Mouse (Mus musculus) limb, embryonic 15.5 days (tissue): ENCODE results near the gene Pola1. TPM values are rescaled to one million over a fixed set of nuclear protein-coding genes. Genes with fewer than 3 reads are reported as not detected.

Experiments
- ATAC-seq: fragments of 200-750 bp; cut with Nextera tagmentation; 2 replicates; pipeline ENCODE4 v1.8.0; 2017; ENCODE audit warnings: low read depth, moderate TSS enrichment; ENCODE audit not compliant: insufficient number of reproducible peaks, low FRiP score, low TSS enrichment
- H3K27ac ChIP-seq: fragments of 300-500 bp; sonication (generic); 2 replicates; pipeline ENCODE4 v1.5.1; 2015; ENCODE audit warnings: moderate library complexity, mild to moderate bottlenecking, inconsistent platforms
- H3K27me3 ChIP-seq: fragments of 300-500 bp; sonication (generic); 2 replicates; pipeline ENCODE4 v1.6.1; 2015; ENCODE audit warnings: inconsistent platforms
- H3K36me3 ChIP-seq: fragments of 300-500 bp; sonication (generic); 2 replicates; pipeline ENCODE4 v1.6.1; 2015; ENCODE audit warnings: inconsistent platforms
- H3K4me1 ChIP-seq: fragments of 300-500 bp; sonication (generic); 2 replicates; pipeline ENCODE4 v1.6.1; 2015; ENCODE audit warnings: inconsistent platforms
- H3K4me2 ChIP-seq: fragments of 300-500 bp; sonication (generic); 2 replicates; pipeline ENCODE4 v1.6.1; 2015; ENCODE audit warnings: mild to moderate bottlenecking, inconsistent platforms
- H3K4me3 ChIP-seq: fragments of 300-500 bp; sonication (generic); 2 replicates; pipeline ENCODE4 v1.5.1; 2015; ENCODE audit warnings: mild to moderate bottlenecking, inconsistent platforms
- H3K9ac ChIP-seq: fragments of 300-500 bp; sonication (generic); 2 replicates; pipeline ENCODE4 v1.6.1; 2015; ENCODE audit warnings: inconsistent platforms
- H3K9me3 ChIP-seq: fragments of 300-500 bp; sonication (generic); 2 replicates; pipeline ENCODE4 v1.6.1; 2016; ENCODE audit warnings: inconsistent platforms
- WGBS: fragments of 180-500 bp; shearing (Covaris S2); methylation state at CpG from one replicate; pipeline ENCODE4 v1.1.7; 2015; 5-methylcytosine and 5-hydroxymethylcytosine counted together
- polyA plus RNA-seq: library from polyadenylated mRNA; unstranded; fragments of >200 nt; fragmentation: Nextera tagmentation; extraction: Ambion mirVana; gene quantifications from 2 replicates; pipeline ENCODE4 v1.2.1, GENCODE M21; 2015

The Pola1 gene
- polyA plus RNA-seq, 1 experiment from 2014 or later: 16.8 TPM

DNA sequence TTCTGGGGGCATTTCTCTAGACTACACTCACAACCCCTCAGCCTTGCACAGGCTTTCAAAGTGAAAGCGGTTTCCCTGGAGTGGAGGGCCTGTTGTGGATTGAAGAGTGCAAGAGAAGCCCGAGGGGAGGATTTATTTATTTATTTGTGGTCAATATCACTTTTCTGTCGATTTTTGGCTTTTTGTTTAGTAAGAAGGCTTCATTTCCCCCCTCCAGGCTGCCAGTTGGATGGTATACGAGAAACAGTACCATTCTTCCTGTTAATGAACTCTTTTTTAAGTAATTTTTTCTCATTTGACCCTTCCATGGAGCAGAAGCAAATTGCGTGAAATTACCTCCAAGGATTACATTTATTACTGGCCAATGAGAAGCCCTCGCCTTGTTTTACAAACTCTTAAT lies 332.2 kb downstream of the Pola1 start:
- Histone ChIP-seq H3K27me3 (peaks cover 83% of the 10 kb centered on the region), H3K27ac (no peak overlapping the region), H3K36me3 (no peaks in the 10 kb centered on the region), H3K4me2 (no peak overlapping the region), H3K9ac (no peak overlapping the region), H3K9me3 (no peaks in the 10 kb centered on the region), H3K4me1 (peaks cover 12% of the 10 kb centered on the region), H3K4me3 (no peak overlapping the region)
- ATAC-seq: no peak
- 20% methylated on average over 6 of the region's 6 CpGs for WGBS

DNA sequence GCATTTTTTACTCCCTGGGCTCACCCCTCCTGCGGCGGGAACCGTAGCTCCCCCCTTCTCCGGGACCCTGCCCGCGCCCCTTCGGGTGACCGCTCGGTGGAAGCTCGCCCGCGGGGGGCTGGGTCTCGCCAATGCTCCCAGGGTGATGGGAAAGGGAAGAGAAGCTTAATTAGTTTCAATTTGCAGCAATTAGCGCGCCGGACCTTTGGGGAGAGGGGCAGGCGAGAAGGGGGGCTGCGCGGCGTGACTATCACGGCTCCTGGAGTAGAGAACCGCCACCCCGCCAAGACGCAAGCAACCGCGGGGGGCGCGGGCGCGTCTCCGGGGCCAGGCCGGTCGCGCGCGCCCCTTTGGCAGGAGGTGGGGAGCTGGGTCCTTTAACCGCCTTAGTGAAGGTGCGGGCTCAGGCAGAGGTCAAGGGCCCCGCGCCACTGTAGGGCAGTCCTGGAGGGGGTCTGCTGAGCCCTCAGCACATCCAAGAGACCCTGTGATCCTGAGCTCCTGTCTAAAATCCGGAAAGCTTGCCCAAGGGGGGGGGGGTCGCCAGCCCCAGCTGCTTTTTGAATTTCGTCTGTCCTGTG lies 332.8 kb downstream of the Pola1 start:
- WGBS: 20% methylated on average over 42 of the region's 43 CpGs
- H3K4me3 ChIP-seq: peak overlapping the region; percentile 30
- peaks cover 14% of the 10 kb centered on the region for H3K4me1 ChIP-seq
- peaks cover 90% of the 10 kb centered on the region for H3K27me3 ChIP-seq
- ATAC-seq: no peak
- H3K9ac ChIP-seq: no peak overlapping the region
- H3K36me3 ChIP-seq: no peaks in the 10 kb centered on the region
- no peak overlapping the region for H3K27ac ChIP-seq
- H3K9me3 ChIP-seq: no peaks in the 10 kb centered on the region
- H3K4me2 ChIP-seq: peak overlapping the region; percentile 46

DNA sequence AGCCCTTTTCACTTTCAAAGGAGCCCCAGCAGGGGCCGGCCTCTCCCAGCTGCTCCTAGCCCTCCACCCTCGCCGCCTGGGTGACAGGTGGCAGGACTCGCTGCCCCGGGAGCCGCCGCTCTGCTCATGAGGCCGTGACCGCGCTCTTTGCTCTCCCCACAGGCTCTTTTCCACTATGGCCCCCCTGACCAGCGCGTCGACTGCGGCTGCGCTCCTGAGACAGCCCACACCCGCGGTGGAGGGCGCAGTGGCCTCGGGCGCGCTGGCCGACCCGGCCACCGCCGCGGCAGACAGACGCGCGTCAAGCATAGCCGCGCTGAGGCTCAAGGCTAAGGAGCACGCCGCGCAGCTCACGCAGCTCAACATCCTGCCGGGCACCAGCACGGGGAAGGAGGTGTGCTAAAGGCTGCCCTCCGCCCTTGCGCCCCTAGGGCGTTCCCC lies 334.9 kb downstream of the Pola1 start:
- no peak overlapping the region for H3K9ac ChIP-seq
- H3K4me3 ChIP-seq: peak overlapping the region; percentile 27
- peak overlapping the region; percentile 41 for H3K4me2 ChIP-seq
- no peak overlapping the region for H3K27ac ChIP-seq
- peaks cover 92% of the 10 kb centered on the region for H3K27me3 ChIP-seq
- 16% methylated on average over 40 of the region's 40 CpGs for WGBS
- H3K4me1 ChIP-seq: peaks cover 14% of the 10 kb centered on the region
- H3K36me3 ChIP-seq: no peaks in the 10 kb centered on the region
- no peaks in the 10 kb centered on the region for H3K9me3 ChIP-seq
- ATAC-seq: 0 out of 2 replicates have a peak, but pooled peaks have one; percentile 24

DNA sequence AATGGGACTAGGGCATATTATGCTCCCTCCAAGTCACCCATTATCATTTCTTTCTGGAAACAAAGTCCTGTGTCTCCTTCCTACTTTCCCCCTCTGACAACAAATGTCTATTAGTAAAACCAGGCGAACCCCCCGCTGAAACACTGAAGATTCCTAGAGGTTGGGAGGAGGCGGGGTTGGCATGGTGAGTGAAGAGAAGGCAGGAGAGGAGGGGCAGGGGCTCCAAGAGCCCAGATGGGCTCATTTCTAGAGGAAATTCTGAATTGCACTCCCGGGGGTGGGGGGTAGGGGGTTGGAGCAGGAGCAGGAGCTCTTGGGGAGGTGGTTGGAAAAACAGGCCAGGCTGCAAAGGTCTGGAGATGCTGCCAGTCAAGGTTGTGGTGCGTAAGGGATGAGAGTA lies 336.1 kb downstream of the Pola1 start:
- Histone ChIP-seq H3K9ac (no peak overlapping the region), H3K9me3 (no peaks in the 10 kb centered on the region), H3K27ac (no peak overlapping the region), H3K27me3 (peaks cover 92% of the 10 kb centered on the region), H3K4me3 (no peak overlapping the region), H3K4me1 (peaks cover 14% of the 10 kb centered on the region), H3K4me2 (no peak overlapping the region), H3K36me3 (no peaks in the 10 kb centered on the region)
- no peak for ATAC-seq
- 23% methylated on average over 5 of the region's 5 CpGs for WGBS

DNA sequence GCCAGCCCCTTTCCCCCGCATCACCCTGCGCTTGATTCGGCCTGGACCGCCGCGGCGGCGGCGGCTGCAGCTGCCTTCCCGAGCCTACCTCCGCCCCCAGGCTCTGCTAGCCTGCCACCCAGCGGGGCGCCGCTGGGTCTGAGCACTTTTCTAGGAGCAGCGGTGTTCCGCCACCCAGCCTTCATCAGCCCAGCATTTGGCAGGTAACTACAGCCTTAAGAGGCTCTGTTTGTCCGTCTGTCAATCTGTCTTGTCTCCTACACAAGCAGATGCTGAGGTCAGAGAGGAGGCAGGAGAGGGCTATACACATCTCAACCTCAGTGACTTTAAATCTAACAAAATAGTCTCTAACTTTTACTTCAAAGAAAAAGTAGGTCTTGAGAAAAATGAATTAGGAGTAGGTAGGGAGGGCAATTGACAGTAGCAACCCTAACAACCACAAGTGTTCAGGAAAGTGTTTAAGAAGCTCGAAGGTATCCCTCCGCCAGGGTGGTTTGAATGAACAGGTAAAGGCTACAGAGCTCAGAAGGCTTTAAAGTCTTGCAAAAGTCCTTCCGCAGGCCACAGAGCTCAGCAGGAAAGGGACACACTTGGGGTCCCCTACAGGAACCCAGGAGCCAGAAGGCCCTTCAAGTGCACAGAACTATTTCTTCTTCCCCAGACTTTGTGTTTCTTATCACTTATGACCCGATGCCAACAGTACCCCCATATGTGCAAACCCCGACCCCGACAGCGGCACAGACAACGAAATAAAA lies 337.0 kb downstream of the Pola1 start:
- no peak overlapping the region for H3K27ac ChIP-seq
- H3K4me3 ChIP-seq: no peak overlapping the region
- H3K27me3 ChIP-seq: peaks cover 91% of the 10 kb centered on the region
- ATAC-seq: no peak
- H3K9ac ChIP-seq: no peak overlapping the region
- no peaks in the 10 kb centered on the region for H3K36me3 ChIP-seq
- 19% methylated on average over 25 of the region's 25 CpGs for WGBS
- H3K9me3 ChIP-seq: no peaks in the 10 kb centered on the region
- H3K4me1 ChIP-seq: peaks cover 14% of the 10 kb centered on the region
- H3K4me2 ChIP-seq: no peak overlapping the region

DNA sequence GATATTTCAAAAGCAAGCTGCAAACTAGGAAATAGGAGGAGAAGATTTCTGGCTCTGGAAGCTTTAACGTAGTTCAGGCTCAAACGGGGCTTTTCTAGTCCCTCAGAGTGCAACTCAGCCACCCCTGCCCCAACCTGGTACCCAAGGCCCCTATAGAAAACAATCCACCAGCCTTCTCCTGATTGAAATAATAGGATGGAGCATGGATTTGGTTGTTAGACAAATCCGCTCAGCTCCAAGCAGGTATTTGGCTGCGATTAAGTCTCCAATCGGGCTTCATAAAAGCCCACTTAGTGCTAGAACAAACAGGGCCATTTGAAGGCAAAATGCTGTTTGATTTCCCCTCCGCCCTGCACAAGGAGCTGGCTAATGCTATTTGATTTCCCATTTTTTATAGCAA lies 339.9 kb downstream of the Pola1 start:
- no peak overlapping the region for H3K27ac ChIP-seq
- H3K9ac ChIP-seq: no peak overlapping the region
- H3K36me3 ChIP-seq: no peaks in the 10 kb centered on the region
- no peaks in the 10 kb centered on the region for H3K9me3 ChIP-seq
- peaks cover 17% of the 10 kb centered on the region for H3K4me1 ChIP-seq
- no peak for ATAC-seq
- H3K27me3 ChIP-seq: peaks cover 89% of the 10 kb centered on the region
- 27% methylated on average over 6 of the region's 6 CpGs for WGBS
- H3K4me3 ChIP-seq: no peak overlapping the region
- no peak overlapping the region for H3K4me2 ChIP-seq

DNA sequence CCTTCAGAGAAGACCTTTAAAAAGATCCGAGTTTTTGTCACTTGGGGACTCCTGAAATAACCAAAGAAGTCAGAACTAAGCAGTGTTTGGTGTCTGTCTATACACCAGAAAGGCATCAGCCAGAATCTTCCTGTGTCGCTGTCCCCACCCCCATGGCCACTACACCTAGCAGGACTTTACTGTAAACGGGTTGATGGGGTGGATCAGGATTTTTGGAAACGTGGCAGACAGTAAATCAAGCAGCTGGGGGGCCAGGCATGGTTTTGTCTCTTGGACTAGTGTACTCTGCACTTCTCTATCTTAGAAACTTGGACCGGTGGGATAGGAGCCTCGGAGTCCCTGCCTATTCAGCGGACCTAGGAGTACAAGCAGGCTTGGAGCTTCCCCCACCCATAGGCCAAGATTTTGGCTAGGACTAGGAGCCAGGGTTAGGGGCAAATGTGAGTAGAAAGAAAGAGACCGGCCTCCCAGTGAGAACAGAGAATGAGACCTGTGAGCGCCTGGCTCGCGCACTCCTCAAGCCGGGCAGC lies 342.0 kb downstream of the Pola1 start:
- no peak for ATAC-seq
- WGBS: 17% methylated on average over 12 of the region's 12 CpGs
- H3K9me3 ChIP-seq: no peaks in the 10 kb centered on the region
- H3K27ac ChIP-seq: no peak overlapping the region
- no peaks in the 10 kb centered on the region for H3K36me3 ChIP-seq
- no peak overlapping the region for H3K4me3 ChIP-seq
- peaks cover 13% of the 10 kb centered on the region for H3K4me1 ChIP-seq
- peaks cover 91% of the 10 kb centered on the region for H3K27me3 ChIP-seq
- H3K4me2 ChIP-seq: no peak overlapping the region
- H3K9ac ChIP-seq: no peak overlapping the region

DNA sequence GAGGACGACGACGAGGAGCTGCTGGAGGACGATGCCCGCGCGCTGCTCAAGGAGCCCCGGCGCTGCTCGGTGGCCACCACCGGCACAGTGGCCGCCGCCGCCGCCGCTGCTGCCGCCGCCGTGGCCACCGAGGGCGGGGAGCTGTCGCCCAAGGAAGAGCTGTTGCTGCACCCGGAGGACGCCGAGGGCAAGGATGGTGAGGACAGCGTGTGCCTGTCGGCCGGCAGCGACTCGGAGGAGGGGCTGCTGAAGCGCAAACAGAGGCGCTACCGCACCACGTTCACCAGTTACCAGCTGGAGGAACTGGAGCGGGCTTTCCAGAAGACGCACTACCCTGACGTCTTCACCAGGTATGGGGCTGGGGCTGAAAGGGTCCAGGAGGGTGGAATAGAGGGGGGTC lies 342.9 kb downstream of the Pola1 start:
- no peak for ATAC-seq
- 17% methylated on average over 37 of the region's 37 CpGs for WGBS
- Histone ChIP-seq H3K27ac (no peak overlapping the region), H3K4me2 (peak overlapping the region; percentile 53), H3K4me1 (peaks cover 11% of the 10 kb centered on the region), H3K9me3 (no peaks in the 10 kb centered on the region), H3K4me3 (peak overlapping the region; percentile 34), H3K27me3 (peaks cover 91% of the 10 kb centered on the region), H3K9ac (no peak overlapping the region), H3K36me3 (no peaks in the 10 kb centered on the region)

DNA sequence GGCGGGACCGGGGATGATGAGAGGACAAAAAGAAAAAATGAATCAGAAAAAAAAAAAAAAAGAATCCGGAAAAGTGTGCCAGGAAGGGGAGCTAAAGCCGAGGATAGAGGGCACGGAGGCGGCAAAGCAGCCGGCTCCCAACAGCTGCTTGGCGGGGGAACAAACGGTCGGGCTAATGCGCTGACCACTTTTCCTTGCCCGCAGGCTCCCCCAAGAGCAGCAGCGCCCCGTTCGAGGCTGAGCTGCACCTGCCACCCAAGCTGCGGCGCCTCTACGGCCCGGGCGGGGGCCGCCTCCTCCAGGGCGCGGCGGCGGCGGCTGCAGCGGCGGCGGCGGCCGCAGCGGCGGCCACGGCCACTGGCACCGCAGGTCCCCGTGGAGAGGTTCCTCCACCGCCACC lies 343.6 kb downstream of the Pola1 start:
- Histone ChIP-seq H3K27me3 (peaks cover 86% of the 10 kb centered on the region), H3K9me3 (no peaks in the 10 kb centered on the region), H3K4me1 (peaks cover 11% of the 10 kb centered on the region), H3K9ac (no peak overlapping the region), H3K36me3 (no peaks in the 10 kb centered on the region), H3K4me3 (peak overlapping the region; percentile 34), H3K27ac (no peak overlapping the region), H3K4me2 (peak overlapping the region; percentile 53)
- WGBS: 12% methylated on average over 30 of the region's 37 CpGs
- no peak for ATAC-seq

DNA sequence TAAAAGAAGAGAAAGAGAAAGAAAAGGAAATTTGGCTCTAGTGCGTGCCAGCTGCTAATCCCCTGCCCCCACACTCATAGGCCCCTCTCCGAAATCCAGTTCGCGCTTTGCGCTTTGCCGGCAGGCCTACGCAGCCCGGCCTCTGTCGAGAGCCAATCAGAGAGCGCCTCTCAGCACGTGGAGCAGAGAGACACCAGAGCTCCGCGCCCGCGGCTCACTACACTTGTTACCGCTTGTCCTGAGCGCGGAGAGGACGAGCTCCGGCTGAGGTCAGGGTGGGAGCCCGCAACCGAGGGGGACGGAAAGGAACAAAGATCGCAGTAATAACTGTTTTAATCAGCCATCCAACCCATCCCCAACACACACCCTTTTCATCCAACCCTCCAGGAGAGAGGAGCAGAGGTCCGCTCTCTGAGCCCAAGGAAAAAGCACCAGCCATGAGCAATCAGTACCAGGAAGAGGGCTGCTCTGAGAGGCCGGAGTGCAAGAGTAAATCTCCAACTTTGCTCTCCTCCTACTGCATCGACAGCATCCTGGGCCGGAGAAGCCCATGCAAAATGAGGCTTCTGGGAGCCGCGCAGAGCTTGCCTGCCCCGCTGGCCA lies 345.6 kb downstream of the Pola1 start, which contains the start of gene Arx:
Gene Arx, plus strand, starts transcription at position 155 of the 603 bp plus-strand sequence.
- Histone ChIP-seq H3K27me3 (peaks cover 89% of the 10 kb centered on the region), H3K4me2 (peak within 1 kb of the TSS; percentile 33), H3K36me3 (no peaks in the 10 kb centered on the region), H3K27ac (no peak within 1 kb of the TSS), H3K4me3 (peak within 1 kb of the TSS; percentile 14), H3K4me1 (peaks cover 11% of the 10 kb centered on the region), H3K9ac (no peak within 1 kb of the TSS), H3K9me3 (no peaks in the 10 kb centered on the region)
- 28% methylated on average over 31 of the region's 31 CpGs for WGBS
- peak; percentile 81; the same call in 1 of the 2 replicates for ATAC-seq

DNA sequence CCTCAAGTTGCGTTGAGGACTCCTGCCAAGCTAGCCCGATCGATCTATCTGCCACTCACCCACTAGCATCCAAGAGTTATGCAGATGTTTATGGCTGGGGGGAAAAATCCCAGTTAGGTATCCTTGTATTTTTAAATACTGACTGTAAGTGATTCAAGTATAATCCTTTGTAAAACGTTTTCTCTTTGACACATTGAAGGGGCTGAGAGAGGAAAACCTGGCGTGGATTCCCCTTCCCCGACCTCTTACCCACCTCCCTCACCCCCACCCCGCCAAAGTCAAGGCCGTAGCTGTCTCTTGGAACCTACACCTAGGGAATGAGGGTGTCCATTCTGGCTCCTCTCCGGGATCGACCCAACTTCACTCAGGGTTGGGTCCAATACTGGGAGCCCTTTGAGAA lies 346.9 kb downstream of the Pola1 start:
- no peak for ATAC-seq
- 20% methylated on average over 10 of the region's 10 CpGs for WGBS
- Histone ChIP-seq H3K4me2 (no peak overlapping the region), H3K9me3 (no peaks in the 10 kb centered on the region), H3K4me1 (peaks cover 13% of the 10 kb centered on the region), H3K27me3 (peaks cover 84% of the 10 kb centered on the region), H3K27ac (no peak overlapping the region), H3K4me3 (no peak overlapping the region), H3K36me3 (no peaks in the 10 kb centered on the region), H3K9ac (no peak overlapping the region)

DNA sequence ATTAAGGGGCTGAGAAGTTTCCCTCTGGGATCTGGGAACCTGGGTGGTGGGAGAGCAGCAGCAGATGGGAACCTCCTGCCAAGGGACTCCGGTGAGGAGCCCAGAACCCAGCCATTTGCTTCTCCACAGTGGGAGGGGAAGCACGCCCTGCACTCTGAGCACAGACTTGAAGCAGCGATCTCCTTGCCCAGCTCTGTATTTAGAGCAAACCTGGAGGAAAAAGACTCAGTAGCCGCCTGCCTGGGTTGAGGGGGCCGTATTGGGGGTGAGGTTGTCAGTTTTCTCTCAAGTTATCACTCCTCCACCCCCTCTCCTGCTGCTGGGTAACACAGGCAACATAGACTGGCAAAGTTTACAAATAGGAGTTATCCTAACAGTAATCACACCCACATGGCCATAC lies 350.2 kb downstream of the Pola1 start:
- peak overlapping the region; percentile 14; the same call in 1 of the 2 replicates for H3K4me3 ChIP-seq
- no peak for ATAC-seq
- peaks cover 63% of the 10 kb centered on the region for H3K27me3 ChIP-seq
- 22% methylated on average over 5 of the region's 5 CpGs for WGBS
- no peak overlapping the region for H3K9ac ChIP-seq
- H3K4me2 ChIP-seq: peak overlapping the region; percentile 23; the same call in 1 of the 2 replicates
- no peak overlapping the region for H3K27ac ChIP-seq
- peaks cover 2% of the 10 kb centered on the region; the same call in 1 of the 2 replicates for H3K4me1 ChIP-seq
- no peaks in the 10 kb centered on the region for H3K36me3 ChIP-seq
- H3K9me3 ChIP-seq: no peaks in the 10 kb centered on the region
